In genomic region chr3:84865684-84866083, GRCm38 (mm10) we compare ENCODE assay signal across 29 mouse cellular contexts. TPM values are rescaled to one million over a fixed set of nuclear protein-coding genes. Genes with fewer than 3 reads are reported as not detected.
A peak's percentile ranks its signal among the peaks of the same experiment; 100 is the strongest.
DNase-seq lines count a peak whose midpoint lies in the region; ATAC-seq lines count a peak whose summit lies in the region.
"Had no signal": no experiment of that assay in that cellular context is flagged by ENCODE, and none has a peak within 500 bp of the region (broad histone marks: within the 10 kb centered on the region; RNA-seq: fewer than 3 reads in every experiment).

No protein-coding gene starts in this region.

- 27% methylated on average over 3 of the region's 3 CpGs for WGBS in kidney, embryonic 15.5 days
- 41% methylated on average over 3 of the region's 3 CpGs for WGBS in lung, embryonic 16.5 days

- H3K27me3 ChIP-seq in kidney, embryonic 15.5 days = no peaks in the 10 kb centered on the region
- no peaks in the 10 kb centered on the region for H3K27me3 ChIP-seq in lung, embryonic 16.5 days (ENCODE audit: control insufficient read depth, insufficient read depth, low read depth, low read length)
- H3K27me3 ChIP-seq: CH12.LX; embryonic facial prominence, embryonic 12.5 days; embryonic facial prominence, embryonic 15.5 days; heart, embryonic 12.5 days; heart, embryonic 15.5 days; hindbrain, embryonic 13.5 days had no signal

- peaks cover 26% of the 10 kb centered on the region for H3K4me1 ChIP-seq in kidney, embryonic 15.5 days
- peaks cover 16% of the 10 kb centered on the region for H3K4me1 ChIP-seq in lung, embryonic 16.5 days (replicated peaks; ENCODE audit: control insufficient read depth, insufficient read depth, low read length)
- H3K4me1 ChIP-seq: embryonic facial prominence, embryonic 12.5 days; embryonic facial prominence, embryonic 15.5 days had no signal

- H3K4me3 ChIP-seq in kidney, embryonic 15.5 days (replicated peaks) = no peak overlapping the region
- H3K4me3 ChIP-seq in lung, embryonic 16.5 days (ENCODE audit: low read length) = no peak overlapping the region
- H3K4me3 ChIP-seq: embryonic facial prominence, embryonic 12.5 days; embryonic facial prominence, embryonic 15.5 days; gastrocnemius, adult 2 months; heart, embryonic 12.5 days; heart, embryonic 15.5 days; hindbrain, embryonic 10.5 days; hindbrain, embryonic 13.5 days had no signal

- H3K9ac ChIP-seq in kidney, embryonic 15.5 days = no peak overlapping the region
- H3K9ac ChIP-seq in lung, embryonic 16.5 days (ENCODE audit: low read length) = no peak overlapping the region
- H3K9ac ChIP-seq: embryonic facial prominence, embryonic 12.5 days; embryonic facial prominence, embryonic 15.5 days; forebrain, postnatal 0 days; heart, embryonic 12.5 days; heart, embryonic 15.5 days; hindbrain, embryonic 13.5 days had no signal

- H3K36me3 ChIP-seq in kidney, embryonic 15.5 days = no peaks in the 10 kb centered on the region
- H3K36me3 ChIP-seq in lung, embryonic 16.5 days (ENCODE audit: control insufficient read depth, insufficient read depth, low read length) = no peaks in the 10 kb centered on the region
- H3K36me3 ChIP-seq: embryonic facial prominence, embryonic 12.5 days; embryonic facial prominence, embryonic 15.5 days; heart, embryonic 12.5 days; heart, embryonic 15.5 days; hindbrain, embryonic 10.5 days had no signal

- no peak overlapping the region for H3K4me2 ChIP-seq in kidney, embryonic 15.5 days
- H3K4me2 ChIP-seq in lung, embryonic 16.5 days (ENCODE audit: low read depth, low read length) = no peak overlapping the region
- H3K4me2 ChIP-seq: embryonic facial prominence, embryonic 12.5 days; embryonic facial prominence, embryonic 15.5 days; heart, embryonic 12.5 days; heart, embryonic 15.5 days; hindbrain, embryonic 13.5 days had no signal

- DNase-seq in kidney, adult 9 months = no peak
- DNase-seq in kidney, postnatal 14 days = peak; percentile 24
- no peak for DNase-seq in kidney, adult 11 months
- no peak for DNase-seq in lung, postnatal 4 days
- DNase-seq: adrenal gland, adult 2 months; adrenal gland, postnatal 14 days; B cell, adult 2 months; cerebellum, adult 11 months; cerebellum, adult 2 months; cerebellum, adult 9-11 months; cerebellum, postnatal 25 days; forebrain, postnatal 0 days; gastrocnemius, adult 2 months; gastrocnemius, postnatal 14 days; heart, adult 18-20 months; heart, postnatal 10 days; heart, postnatal 36 days had no signal

- no peaks in the 10 kb centered on the region for H3K9me3 ChIP-seq in kidney, embryonic 15.5 days (replicated peaks)
- H3K9me3 ChIP-seq in lung, embryonic 16.5 days (ENCODE audit: control insufficient read depth, low read length) = no peaks in the 10 kb centered on the region
- H3K9me3 ChIP-seq: embryonic facial prominence, embryonic 12.5 days; embryonic facial prominence, embryonic 15.5 days; G1E; heart, embryonic 12.5 days; heart, embryonic 15.5 days; hindbrain, embryonic 10.5 days; hindbrain, embryonic 13.5 days had no signal

- peak; percentile 58; the same call in 1 of the 2 replicates for ATAC-seq in kidney, embryonic 15.5 days (replicated peaks; ENCODE audit: low FRiP score)
- ATAC-seq in lung, embryonic 16.5 days (ENCODE audit: low read depth) = peak; percentile 49; the same call in 1 of the 2 replicates
- ATAC-seq: forebrain, embryonic 14.5 days; forebrain, postnatal 0 days; hindbrain, embryonic 16.5 days had no signal

- H3K27ac ChIP-seq in kidney, embryonic 15.5 days = no peak overlapping the region
- H3K27ac ChIP-seq in lung, embryonic 16.5 days (ENCODE audit: low read length) = no peak overlapping the region
- H3K27ac ChIP-seq: embryonic facial prominence, embryonic 12.5 days; embryonic facial prominence, embryonic 15.5 days; gastrocnemius, adult 2 months; heart, embryonic 15.5 days; hindbrain, embryonic 10.5 days; hindbrain, embryonic 13.5 days had no signal

RNA-seq across cellular contexts. Expression of gene Fbxw7, which starts 50.6 kb away (rescaled TPM):
- polyA plus RNA-seq in kidney, embryonic 15.5 days (2015; fragmentation: Nextera tagmentation; extraction: Ambion mirVana) = 9.0 and 9.3 TPM in 2 replicates
- 7.7 and 8.1 TPM in 2 replicates for polyA plus RNA-seq in lung, embryonic 16.5 days (2015; fragmentation: Nextera tagmentation; extraction: Ambion mirVana)
